Mouse (Mus musculus) olfactory bulb, adult 2 months (tissue): ENCODE data around the gene Rab3gap2.

Experiments used
- CTCF ChIP-seq: fragments of 200-500 bp; IDR thresholded peaks from 2 replicates; pipeline ENCODE4 v1.5.1; 2012; ENCODE audit warnings: low read depth, mild to moderate bottlenecking, low read length, moderate library complexity; ENCODE audit not compliant: insufficient read depth
- POLR2A ChIP-seq: fragments of 200-500 bp; IDR thresholded peaks from 2 replicates; pipeline ENCODE4 v1.6.1; 2012; ENCODE audit warnings: mild to moderate bottlenecking, low read depth, low read length, moderate library complexity; ENCODE audit not compliant: insufficient read depth

- TF ChIP-seq CTCF (no peak), POLR2A (no peak)
Measured at GRCm38 (mm10) chr1:185173641-185174040, 30.3 kb upstream of the Rab3gap2 start.
